Mouse (Mus musculus): Measurements from ENCODE around the gene Efna5.

Efna5 gene

DNA sequence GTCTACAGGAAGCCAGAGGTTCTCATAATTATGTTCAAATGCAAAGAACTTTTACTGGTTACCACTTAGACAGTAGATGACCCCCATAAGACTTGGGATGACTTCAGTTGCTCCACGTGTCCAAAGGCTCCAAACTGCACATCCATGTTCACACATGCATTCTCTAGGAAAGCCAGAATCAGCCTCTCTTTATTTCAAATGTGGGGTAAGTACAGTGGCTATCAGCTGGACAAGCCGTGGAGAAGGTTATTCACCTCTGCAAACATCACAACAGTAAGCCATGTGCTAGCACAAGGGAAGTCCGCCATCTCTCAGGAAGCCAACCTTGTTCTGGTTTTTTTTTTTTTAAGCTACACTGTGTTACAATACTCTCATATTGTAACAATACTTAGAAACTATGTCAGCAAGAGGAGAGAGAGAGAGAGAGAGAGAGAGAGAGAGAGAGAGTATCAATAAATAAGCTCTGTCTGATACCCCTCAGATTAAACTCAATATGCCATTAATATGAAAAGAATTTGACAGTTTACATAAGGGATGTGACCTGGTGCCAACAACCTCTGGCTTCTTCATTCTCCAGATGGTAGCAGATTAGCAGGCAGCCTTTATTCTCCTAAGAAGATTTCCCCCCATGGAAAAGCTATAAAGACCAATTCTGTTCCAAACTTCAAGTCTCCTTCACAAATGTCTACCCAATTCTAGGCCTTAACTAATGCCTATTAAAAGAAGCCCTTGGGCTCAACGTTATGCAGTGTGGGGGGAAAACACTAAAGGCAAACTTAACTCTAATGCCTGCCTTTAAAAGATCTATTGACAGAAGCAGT lies 95.1 kb downstream of the Efna5 start:
- no peak for DNase-seq

DNA sequence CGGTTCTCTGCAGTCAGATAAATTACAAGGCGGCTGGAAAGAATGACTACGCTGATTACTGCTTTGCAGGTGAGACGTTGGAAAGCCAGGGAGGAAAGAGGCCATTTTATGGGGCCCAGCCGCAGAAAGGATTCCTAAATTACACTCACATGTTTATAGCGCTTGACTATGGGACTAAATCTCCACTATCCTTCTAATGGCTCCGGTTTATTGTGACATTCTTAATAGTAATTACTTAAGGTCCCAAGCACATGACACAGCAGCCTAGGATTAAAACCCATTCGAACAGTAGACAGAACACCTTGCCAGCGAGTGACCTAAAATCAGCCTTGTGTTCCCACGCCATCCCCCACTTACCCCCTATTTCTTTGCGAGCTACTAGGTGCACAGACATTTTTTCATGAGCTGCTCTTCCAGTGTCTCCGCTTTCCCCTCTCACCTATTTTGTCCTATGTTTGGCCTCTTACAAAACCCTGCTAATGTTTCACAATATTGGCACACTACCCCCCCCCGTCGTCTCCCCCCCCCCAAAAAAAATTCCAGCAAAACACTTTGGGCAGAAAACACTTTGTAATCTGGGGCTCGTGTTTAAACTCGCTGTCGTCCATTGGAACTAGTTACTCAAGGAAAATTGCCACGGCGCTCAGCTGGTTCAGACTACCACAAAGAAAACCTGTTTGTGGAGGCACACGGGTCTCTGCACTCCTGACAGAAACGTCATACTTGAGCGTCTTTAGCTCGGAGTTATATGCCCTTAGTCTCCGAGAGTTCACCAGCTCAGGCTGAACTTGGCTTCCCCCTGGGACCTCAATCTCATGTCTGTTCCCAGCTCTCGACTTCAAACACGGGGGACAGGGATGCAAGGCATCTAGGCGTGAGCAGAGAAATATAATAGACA lies 96.6 kb downstream of the Efna5 start:
- no peak for DNase-seq

DNA sequence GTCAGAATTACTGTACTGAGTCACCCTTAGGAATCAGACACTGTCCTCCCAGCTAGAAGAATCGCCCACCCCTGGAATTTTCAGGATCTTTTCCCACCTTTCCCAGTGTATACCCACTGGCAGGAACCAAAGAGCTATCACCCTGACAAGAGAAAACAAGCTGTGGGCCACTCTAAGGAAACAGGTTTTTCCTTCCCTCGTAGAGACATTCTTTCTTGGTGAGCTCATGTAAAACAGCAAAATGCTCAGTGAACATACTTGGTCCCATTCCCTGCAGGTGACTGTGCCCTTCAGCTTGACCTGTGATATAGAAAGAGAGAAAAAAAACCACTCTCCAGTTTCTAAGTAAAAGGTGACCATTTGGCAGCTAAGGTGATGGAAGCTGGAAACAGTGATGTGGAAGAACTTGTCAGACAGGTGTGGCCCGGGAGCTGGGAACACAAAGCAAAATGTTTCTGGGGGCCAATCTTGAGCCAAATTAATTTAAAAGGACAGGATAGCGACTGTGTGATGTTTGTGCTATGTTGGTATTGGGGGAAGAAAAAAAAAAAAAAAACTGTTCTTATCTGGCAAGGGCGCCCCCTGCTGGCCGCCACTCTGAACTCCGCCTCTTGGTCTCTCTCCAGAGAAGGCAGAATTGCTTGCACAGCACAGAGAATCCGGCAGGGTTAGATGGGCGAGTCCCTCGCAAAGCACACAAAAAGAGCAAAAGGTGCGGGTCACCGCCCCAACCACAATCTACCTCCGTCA lies 97.4 kb downstream of the Efna5 start:
- DNase-seq: peak; percentile 81

DNA sequence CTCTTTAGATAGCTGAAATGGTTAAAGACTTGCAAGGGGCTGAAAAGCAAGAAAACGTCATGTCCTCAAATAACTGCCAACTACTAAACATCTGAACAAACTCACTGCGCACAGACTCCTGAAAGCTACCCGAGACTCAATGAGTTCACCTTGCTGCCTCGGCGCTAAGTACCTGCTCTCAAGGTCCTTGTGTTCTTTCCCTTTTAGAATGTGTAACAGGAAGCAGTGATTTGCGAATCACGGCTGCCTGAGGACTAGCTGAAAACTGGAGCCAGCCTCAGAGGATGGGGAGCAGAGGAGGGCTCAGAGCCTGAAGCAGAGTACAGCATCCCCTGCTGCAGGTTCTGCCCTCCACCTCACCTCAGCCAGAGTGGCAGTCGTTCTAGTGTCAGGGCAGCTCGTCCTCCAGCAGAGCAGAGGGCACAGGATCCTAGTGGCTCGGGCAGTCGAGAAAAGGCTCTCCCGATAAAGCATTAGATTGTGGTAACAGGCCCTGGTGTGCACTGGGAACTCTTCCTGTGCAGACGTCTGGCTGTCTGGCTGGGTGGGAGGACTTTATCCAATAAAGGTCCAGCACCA lies 98.2 kb downstream of the Efna5 start:
- DNase-seq: no peak

GRCm38 (mm10) chr17:62781120-62781519 lies 100.0 kb downstream of the Efna5 start:
- peak; percentile 58 for DNase-seq

- DNase-seq: no peak
Measured at GRCm38 (mm10) chr17:62777858-62778564, 103.1 kb downstream of the Efna5 start.

DNA sequence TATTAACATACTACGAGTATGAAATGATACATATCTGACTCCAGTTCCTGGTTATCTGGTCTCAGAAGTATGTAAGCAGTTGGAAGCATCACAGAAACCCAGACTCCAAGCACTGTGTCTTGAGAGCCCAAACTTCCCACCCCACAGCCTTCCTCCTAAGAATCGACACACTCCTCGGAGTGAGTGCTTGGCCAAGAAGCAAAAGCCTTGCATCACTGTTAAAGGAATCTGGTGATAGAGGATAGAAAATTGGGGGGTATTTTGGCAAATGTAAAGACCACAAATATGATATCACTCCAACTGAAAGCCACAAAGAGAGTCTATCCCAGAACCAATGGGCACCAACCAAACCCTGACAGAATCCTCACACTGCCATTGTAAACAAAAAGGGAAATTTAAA lies 104.4 kb downstream of the Efna5 start:
- DNase-seq: no peak

DNA sequence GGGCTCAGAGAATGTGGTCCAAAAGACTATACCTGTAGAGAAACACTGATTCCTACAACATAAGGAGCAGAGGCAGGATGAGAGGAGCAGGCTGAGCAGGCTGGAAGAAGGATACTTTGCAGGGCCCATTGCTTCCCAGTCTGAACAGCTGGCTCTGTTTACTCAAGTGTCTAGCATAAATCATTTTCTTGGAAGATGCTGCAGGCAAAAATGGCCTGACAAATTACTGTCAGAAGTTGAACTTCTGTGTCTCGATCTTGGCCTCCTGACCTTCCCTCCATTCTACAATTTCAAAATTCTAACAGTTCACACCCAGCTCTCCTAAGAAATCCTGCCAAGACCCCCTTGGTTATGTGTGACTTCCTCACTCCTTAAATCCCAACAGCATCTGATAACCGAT lies 105.1 kb downstream of the Efna5 start:
- DNase-seq: no peak

DNA sequence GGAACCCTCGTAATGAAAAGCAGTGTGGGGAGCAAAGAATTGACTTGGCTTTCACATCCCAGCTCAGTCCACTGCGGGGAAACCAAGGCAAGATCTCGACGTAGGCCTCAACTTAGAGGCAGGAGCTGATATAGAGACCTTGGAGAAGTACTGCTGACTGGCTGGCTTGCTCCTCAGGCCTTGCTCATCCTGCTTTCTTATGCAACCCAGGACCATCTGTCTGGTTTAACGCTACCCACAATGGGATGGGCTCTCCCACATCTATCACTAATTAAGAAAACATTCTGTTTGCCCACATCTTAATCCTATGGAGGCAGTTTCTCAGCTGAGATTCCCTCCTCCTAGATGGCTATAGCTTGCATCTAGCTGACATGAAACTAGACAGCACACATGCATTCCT lies 105.7 kb downstream of the Efna5 start:
- no peak for DNase-seq

- DNase-seq: no peak
Measured at GRCm38 (mm10) chr17:62774749-62775148, 106.4 kb downstream of the Efna5 start.

GRCm38 (mm10) chr17:62766705-62767104 lies 114.4 kb downstream of the Efna5 start:
- DNase-seq: no peak

GRCm38 (mm10) chr17:62765165-62765564 lies 116.0 kb downstream of the Efna5 start:
- DNase-seq: no peak

DNA sequence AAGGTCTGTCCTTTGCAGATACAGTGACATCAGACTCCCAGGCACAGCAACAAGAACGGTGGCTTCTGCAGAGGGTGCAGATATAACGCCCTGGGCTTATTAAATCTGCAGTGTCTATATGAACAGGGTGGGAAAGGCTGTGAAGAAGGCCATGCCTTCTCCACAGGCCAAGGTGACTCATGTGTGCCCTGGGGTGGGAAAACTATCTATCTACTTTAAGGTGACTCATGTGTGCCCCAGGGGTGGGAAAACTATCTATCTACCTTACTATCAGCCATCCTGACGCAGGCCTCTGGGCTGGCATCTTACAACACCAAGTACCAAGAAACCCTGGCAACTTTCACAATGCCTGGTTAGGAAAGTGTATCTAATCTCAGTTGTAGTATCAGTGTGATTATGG lies 124.2 kb downstream of the Efna5 start:
- no peak for DNase-seq

GRCm38 (mm10) chr17:62755635-62756034 lies 125.5 kb downstream of the Efna5 start:
- no peak for DNase-seq

DNA sequence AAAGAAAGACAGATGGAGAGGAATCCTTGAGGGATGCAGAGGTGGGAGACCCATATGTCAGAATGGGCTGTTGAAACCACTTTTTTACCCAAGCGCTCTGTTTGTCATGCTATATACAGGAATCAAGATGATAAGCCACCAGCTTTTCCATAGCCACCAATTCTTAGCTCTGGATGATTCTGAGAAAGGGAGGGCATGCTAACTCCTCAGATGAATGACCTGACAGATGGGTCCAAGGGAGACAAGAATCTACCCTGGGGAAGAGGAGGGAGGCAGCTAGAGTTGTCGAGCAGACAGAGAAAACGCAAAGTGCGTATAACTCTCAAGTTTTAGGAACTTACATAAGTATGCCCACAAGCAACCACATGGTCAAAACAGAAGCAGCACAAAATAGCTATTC lies 126.5 kb downstream of the Efna5 start:
- no peak for DNase-seq

- no peak for DNase-seq
Measured at GRCm38 (mm10) chr17:62752381-62752889, 128.7 kb downstream of the Efna5 start.

DNA sequence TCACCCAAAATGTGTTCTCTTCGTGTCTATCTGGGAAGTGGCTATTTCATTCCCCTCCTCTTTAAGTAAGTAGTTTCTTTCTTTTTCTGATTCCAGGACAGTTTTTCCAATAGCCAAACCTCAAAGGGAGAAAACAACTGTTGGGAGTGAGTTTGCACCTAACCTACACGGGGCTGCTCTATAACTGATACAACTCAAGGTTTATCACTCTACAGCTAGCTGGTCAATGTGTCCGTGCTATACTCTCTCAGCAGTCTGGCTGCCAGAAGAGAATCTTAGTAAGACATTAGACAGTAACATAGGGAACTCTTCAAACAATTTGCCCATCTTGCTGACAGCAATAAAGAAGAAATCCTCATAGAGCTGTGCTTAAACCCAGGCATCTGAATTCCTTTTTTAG lies 130.5 kb downstream of the Efna5 start:
- DNase-seq: no peak

DNA sequence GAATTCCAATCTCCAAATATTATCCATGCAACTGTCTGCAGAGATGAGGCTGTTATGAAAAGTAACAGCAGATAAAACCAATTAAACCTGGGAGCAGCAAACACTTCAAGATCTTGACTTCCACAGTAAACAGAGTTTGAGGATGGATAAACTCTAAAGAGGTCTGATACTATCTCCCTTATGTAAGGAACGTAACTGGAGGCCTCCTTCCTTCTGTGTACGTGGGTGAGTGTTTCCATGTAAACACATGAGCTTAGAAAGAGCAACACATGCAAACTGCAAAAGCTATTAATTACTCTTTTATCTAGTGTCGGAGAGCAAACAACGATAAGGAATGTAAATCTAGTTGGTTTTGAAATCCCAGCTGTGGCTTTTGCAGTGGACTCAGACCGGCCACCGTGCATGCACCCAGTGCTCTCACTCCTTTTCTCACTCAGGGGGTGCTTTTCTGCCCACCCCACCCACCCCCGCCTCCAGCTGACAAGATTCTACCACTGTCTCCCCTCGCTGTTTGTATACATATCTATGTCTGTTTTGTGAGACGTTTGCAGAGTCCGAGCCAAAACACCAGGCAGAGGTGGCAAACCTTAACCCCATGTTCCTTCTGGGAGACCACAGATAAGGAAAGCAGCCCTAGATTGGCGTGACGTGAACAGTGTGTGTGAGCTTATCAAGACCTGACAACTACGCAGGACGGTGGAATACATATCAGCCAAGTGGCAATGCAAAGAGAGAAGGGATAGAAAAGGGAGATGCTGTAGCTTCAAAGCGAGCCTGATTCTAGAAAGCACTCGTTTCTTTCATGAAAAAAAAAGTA lies 132.1 kb downstream of the Efna5 start:
- no peak for DNase-seq

- DNase-seq: no peak
Measured at GRCm38 (mm10) chr17:62747381-62747780, 133.7 kb downstream of the Efna5 start.

DNA sequence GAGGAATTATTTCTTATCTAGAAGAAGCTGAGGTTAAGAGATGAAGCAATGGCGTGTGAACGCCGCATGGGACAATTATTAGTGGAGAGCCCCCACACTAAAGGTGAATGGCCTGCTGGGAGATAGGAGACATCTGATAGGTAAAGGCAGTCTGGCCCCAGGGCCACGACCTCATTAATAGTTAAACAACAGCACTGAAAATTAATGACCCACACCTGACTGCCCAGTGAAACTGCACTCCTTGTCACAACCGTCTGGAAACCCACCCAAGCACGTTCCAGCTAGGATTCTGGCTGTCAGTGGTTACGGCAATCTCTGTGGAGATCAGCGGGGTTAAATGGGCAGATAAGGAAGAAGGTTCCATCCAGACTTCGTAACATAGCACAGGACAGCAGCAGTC lies 134.3 kb downstream of the Efna5 start:
- DNase-seq: no peak

- no peak for DNase-seq
Measured at GRCm38 (mm10) chr17:62745286-62745685, 135.8 kb downstream of the Efna5 start.

Measured in thymus, postnatal 25 days (tissue).